Mouse (Mus musculus) MEL (cell line): Measurements from ENCODE around the gene Myof. TPM values are rescaled to one million over a fixed set of nuclear protein-coding genes. Genes with fewer than 3 reads are reported as not detected.

Experiments
- DNase-seq: peaks from one replicate; pipeline ENCODE4 v3.0.0; 2011; ENCODE audit warnings: low read depth, low spot score
- H3K27ac ChIP-seq: 2 replicates; pipeline ENCODE4 v1.5.1; 2012; ENCODE audit warnings: low read depth, mild to moderate bottlenecking, control low read depth, low read length, moderate library complexity; ENCODE audit not compliant: control insufficient read depth
- H3K27me3 ChIP-seq, 2 experiments: fragments of 150-350 bp in 1 of 2; sonication (generic) in 1 of 2; 2 replicates each; pipeline ENCODE4 v1.6.1; 2012; ENCODE audit warnings: low read length in 2 of 2, mild to moderate bottlenecking in 2 of 2, improper control_type of control experiment in 1 of 2, moderate library complexity in 1 of 2; ENCODE audit not compliant: insufficient read depth in 2 of 2, control insufficient read depth in 1 of 2
- H3K36me3 ChIP-seq, 2 experiments: 2 replicates each; pipeline ENCODE4 v1.6.1; 2012 to 2014; ENCODE audit warnings: low read length in 2 of 2, improper control_type of control experiment in 1 of 2, inconsistent platforms in 1 of 2, mild to moderate bottlenecking in 1 of 2; ENCODE audit not compliant: insufficient read depth in 2 of 2, control insufficient read depth in 1 of 2
- H3K4me1 ChIP-seq, 2 experiments: fragments of 150-350 bp in 1 of 2; sonication (generic) in 1 of 2; 2 replicates each; pipeline ENCODE4 v1.6.1; 2012; ENCODE audit warnings: low read length in 2 of 2, improper control_type of control experiment in 1 of 2, mild to moderate bottlenecking in 1 of 2; ENCODE audit not compliant: insufficient read depth in 2 of 2, control insufficient read depth in 1 of 2
- H3K4me3 ChIP-seq, 2 experiments: fragments of 150-350 bp in 1 of 2; sonication (generic) in 1 of 2; 2 replicates each; pipeline ENCODE4 v1.5.1; 2012; ENCODE audit warnings: low read depth in 2 of 2, low read length in 2 of 2, mild to moderate bottlenecking in 2 of 2, moderate library complexity in 2 of 2, control low read depth in 1 of 2, improper control_type of control experiment in 1 of 2; ENCODE audit not compliant: control insufficient read depth in 1 of 2, insufficient read depth in 1 of 2
- H3K79me2 ChIP-seq: 2 replicates; pipeline ENCODE4 v1.6.1; 2012; ENCODE audit warnings: mild to moderate bottlenecking, low read length, moderate library complexity; ENCODE audit not compliant: control insufficient read depth, poor library complexity, insufficient read depth
- H3K9ac ChIP-seq: 2 replicates; pipeline ENCODE4 v1.6.1; 2012; ENCODE audit warnings: low read depth, mild to moderate bottlenecking, control low read depth, low read length, moderate library complexity; ENCODE audit not compliant: control insufficient read depth, poor library complexity, severe bottlenecking
- H3K9me3 ChIP-seq: fragments of 150-350 bp; sonication (generic); replicated peaks from 2 replicates; pipeline ENCODE4 v1.6.1; 2012; ENCODE audit warnings: mild to moderate bottlenecking, low read length, improper control_type of control experiment, moderate library complexity; ENCODE audit not compliant: insufficient read depth
- CHD2 ChIP-seq: IDR thresholded peaks from 2 replicates; pipeline ENCODE4 v1.6.1; 2011; ENCODE audit warnings: low read length, improper control_type of control experiment
- CTCF ChIP-seq, 3 experiments: IDR thresholded peaks in 2 of 3; conservative IDR thresholded peaks in 1 of 3; 2 replicates each; pipeline ENCODE4 v1.5.1; 2011 to 2012; ENCODE audit warnings: low read length in 3 of 3, low read depth in 2 of 3, mild to moderate bottlenecking in 2 of 3, improper control_type of control experiment in 1 of 3, inconsistent platforms in 1 of 3, mixed read lengths in 1 of 3, moderate library complexity in 1 of 3; ENCODE audit not compliant: control insufficient read depth in 1 of 3, insufficient read depth in 1 of 3, poor library complexity in 1 of 3, severe bottlenecking in 1 of 3
- E2F4 ChIP-seq: IDR thresholded peaks from 2 replicates; pipeline ENCODE4 v1.6.1; 2011; ENCODE audit warnings: low read depth, low read length, improper control_type of control experiment, borderline replicate concordance
- ELF1 ChIP-seq: IDR thresholded peaks from 2 replicates; pipeline ENCODE4 v1.6.1; 2014; ENCODE audit warnings: low read depth, mild to moderate bottlenecking, inconsistent platforms, low read length, improper control_type of control experiment, moderate library complexity
- HCFC1 ChIP-seq: IDR thresholded peaks from 2 replicates; pipeline ENCODE4 v1.6.1; 2012; ENCODE audit warnings: low read depth, mild to moderate bottlenecking, inconsistent platforms, low read length, improper control_type of control experiment, moderate library complexity
- MAX ChIP-seq: IDR thresholded peaks from 2 replicates; pipeline ENCODE4 v1.6.1; 2011; ENCODE audit warnings: low read length, improper control_type of control experiment
- MEF2A ChIP-seq: IDR thresholded peaks from 2 replicates; pipeline ENCODE4 v1.6.1; 2014; ENCODE audit warnings: low read depth, mild to moderate bottlenecking, inconsistent platforms, low read length, improper control_type of control experiment; ENCODE audit not compliant: poor library complexity, insufficient replicate concordance, severe bottlenecking; ENCODE audit errors: extremely low read depth
- MXI1 ChIP-seq: IDR thresholded peaks from 2 replicates; pipeline ENCODE4 v1.6.1; 2011; ENCODE audit warnings: mild to moderate bottlenecking, low read depth, low read length, improper control_type of control experiment
- MYB ChIP-seq: IDR thresholded peaks from 2 replicates; pipeline ENCODE4 v1.6.1; 2011; ENCODE audit warnings: mild to moderate bottlenecking, low read depth, low read length, improper control_type of control experiment
- NELFE ChIP-seq: IDR thresholded peaks from 2 replicates; pipeline ENCODE4 v1.6.1; 2011; ENCODE audit warnings: low read depth, low read length, improper control_type of control experiment
- POLR2AphosphoS2 ChIP-seq: IDR thresholded peaks from 2 replicates; pipeline ENCODE4 v1.6.1; 2011; ENCODE audit warnings: low read length, improper control_type of control experiment
- POLR2AphosphoS5 ChIP-seq: IDR thresholded peaks from 2 replicates; pipeline ENCODE4 v1.6.1; 2012; ENCODE audit warnings: low read depth, borderline replicate concordance, mild to moderate bottlenecking, inconsistent platforms, low read length, moderate library complexity, mixed read lengths
- RAD21 ChIP-seq: IDR thresholded peaks from 2 replicates; pipeline ENCODE4 v1.6.1; 2011; ENCODE audit warnings: mild to moderate bottlenecking, low read depth, low read length, improper control_type of control experiment
- RCOR1 ChIP-seq: IDR thresholded peaks from 2 replicates; pipeline ENCODE4 v1.6.1; 2012; ENCODE audit warnings: low read depth, mild to moderate bottlenecking, inconsistent platforms, low read length, improper control_type of control experiment
- SIN3A ChIP-seq: IDR thresholded peaks from 2 replicates; pipeline ENCODE4 v1.6.1; 2012; ENCODE audit warnings: low read length, improper control_type of control experiment, inconsistent platforms
- SMC3 ChIP-seq: IDR thresholded peaks from 2 replicates; pipeline ENCODE4 v1.6.1; 2011; ENCODE audit warnings: low read depth, low read length, improper control_type of control experiment
- TBP ChIP-seq: IDR thresholded peaks from 2 replicates; pipeline ENCODE4 v1.8.0; 2011; ENCODE audit warnings: low read depth, low read length, improper control_type of control experiment
- USF1 ChIP-seq: IDR thresholded peaks from 2 replicates; pipeline ENCODE4 v1.6.1; 2014; ENCODE audit warnings: low read depth, mild to moderate bottlenecking, inconsistent platforms, low read length, improper control_type of control experiment, moderate library complexity
- USF2 ChIP-seq, 2 experiments: IDR thresholded peaks; 2 replicates each; pipeline ENCODE4 v1.6.1; 2011 to 2012; ENCODE audit warnings: improper control_type of control experiment in 2 of 2, low read length in 2 of 2, borderline replicate concordance in 1 of 2, inconsistent platforms in 1 of 2, low read depth in 1 of 2, mild to moderate bottlenecking in 1 of 2; ENCODE audit not compliant: insufficient read depth in 1 of 2
- ZKSCAN1 ChIP-seq: IDR thresholded peaks from 2 replicates; pipeline ENCODE4 v1.6.1; 2012; ENCODE audit warnings: low read depth, mild to moderate bottlenecking, inconsistent platforms, low read length, improper control_type of control experiment, moderate library complexity
- ZNF384 ChIP-seq: IDR thresholded peaks from 2 replicates; pipeline ENCODE4 v1.6.1; 2012; ENCODE audit warnings: low read depth, mild to moderate bottlenecking, inconsistent platforms, low read length, improper control_type of control experiment
- polyA plus RNA-seq, 2 experiments: library from polyadenylated mRNA; stranded (reverse) in 1 of 2; unstranded in 1 of 2; fragments of >175 nt in 1 of 2; fragments of >200 nt in 1 of 2; gene quantifications; 2 replicates each; pipeline versions ENCODE4 v1.2.1 to v1.2.4; 2012; ENCODE audit warnings: low replicate concordance in 2 of 2, low read depth in 1 of 2; ENCODE audit not compliant: insufficient read length in 2 of 2, insufficient read depth in 1 of 2, missing spikeins in 1 of 2
- total RNA-seq: library from RNA; depleted of rRNA; stranded (reverse); fragments of 300-350 nt; gene quantifications from 2 replicates; pipeline ENCODE4 v1.2.3, GENCODE M21; 2012

Gene Myof
- total and polyA plus RNA-seq, 3 experiments = 0.04 TPM; not detected in 2

DNA sequence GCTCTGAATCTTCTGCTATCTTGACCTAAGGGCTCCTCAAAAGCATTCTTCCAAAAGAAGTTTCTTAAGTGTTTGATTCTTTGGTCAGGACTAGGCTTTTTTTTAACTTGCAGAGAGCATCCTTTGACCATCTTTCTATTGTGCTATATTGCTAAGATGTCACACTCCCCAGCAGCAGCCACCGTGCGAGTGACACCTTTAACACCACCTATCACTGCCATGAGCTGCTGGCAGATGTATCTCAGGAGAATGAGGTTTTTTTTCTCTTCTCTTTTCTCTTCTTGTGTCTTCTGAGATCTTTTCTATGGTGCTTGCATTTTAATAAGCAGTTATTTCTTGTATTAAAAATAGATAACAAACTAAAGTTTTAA lies 51.2 kb downstream of the Myof start:
- Histone ChIP-seq H3K4me3 (no peak overlapping the region), H3K4me1 (no peaks in the 10 kb centered on the region), H3K27me3 (no peaks in the 10 kb centered on the region), H3K36me3 (no peaks in the 10 kb centered on the region), H3K27ac (no peak overlapping the region), H3K9ac (no peak overlapping the region), H3K9me3 (no peaks in the 10 kb centered on the region), H3K79me2 (no peaks in the 10 kb centered on the region)
- DNase-seq = no peak
- TF ChIP-seq ZKSCAN1 = no peak
- TF ChIP-seq MXI1 = no peak
- TF ChIP-seq POLR2AphosphoS2 = no peak

DNA sequence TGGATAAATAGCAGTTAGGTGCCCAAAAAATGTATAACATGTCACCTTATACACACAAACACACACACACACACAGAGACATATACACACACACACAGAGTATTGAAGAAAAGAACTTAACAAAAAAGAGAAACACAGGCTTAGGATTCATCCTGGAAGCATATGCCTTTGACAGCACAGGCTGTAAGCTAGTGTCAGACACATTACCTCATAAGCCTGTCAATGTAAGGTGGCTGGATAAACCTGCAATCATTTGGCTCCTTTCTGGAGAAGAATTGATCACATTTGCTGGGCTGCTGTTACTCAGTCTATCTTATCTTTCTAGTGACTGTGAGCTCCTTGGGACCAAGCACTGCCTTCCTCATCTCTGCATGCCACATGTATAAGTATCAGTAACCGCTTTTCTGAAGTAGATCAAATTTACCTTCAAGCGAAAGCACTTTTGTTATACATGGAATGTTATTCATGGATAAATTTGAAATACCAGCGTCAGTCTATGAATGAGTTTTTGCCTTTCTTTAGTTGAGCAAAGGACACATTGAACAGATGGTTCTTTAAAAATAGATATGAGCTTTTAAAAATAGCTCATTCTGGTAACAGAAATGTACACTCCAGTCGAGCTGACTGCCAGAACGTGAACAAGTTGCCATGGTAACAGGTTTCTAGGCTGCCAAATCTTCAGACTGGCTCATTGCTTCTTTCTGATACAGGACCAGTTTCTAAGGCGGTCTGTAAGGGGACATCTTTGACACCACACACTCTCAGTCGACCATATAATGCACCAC lies 51.8 kb downstream of the Myof start:
- no peak for DNase-seq
- Histone ChIP-seq H3K79me2 (no peaks in the 10 kb centered on the region), H3K36me3 (no peaks in the 10 kb centered on the region), H3K4me3 (no peak overlapping the region), H3K9ac (no peak overlapping the region), H3K27ac (no peak overlapping the region), H3K9me3 (no peaks in the 10 kb centered on the region)
- TF ChIP-seq USF2 (IDR thresholded peaks at IDR 0.05; ENCODE audit: borderline replicate concordance in 1 of 2, insufficient read depth in 1 of 2, low read depth in 1 of 2, low read length in 2 of 2) (no peak), E2F4 (no peak), POLR2AphosphoS2 (no peak), SIN3A (no peak), NELFE (no peak), POLR2AphosphoS5 (no peak), TBP (no peak), RAD21 (no peak), HCFC1 (no peak), ELF1 (no peak), USF1 (no peak), MAX (no peak), ZNF384 (no peak), MYB (no peak), MEF2A (no peak), SMC3 (no peak), RCOR1 (no peak), CTCF (IDR thresholded peaks at IDR 0.05 in 2 of 3, conservative IDR thresholded peaks at IDR 0.05 in 1 of 3; ENCODE audit: control insufficient read depth in 1 of 3, insufficient read depth in 1 of 3, low read depth in 2 of 3, low read length in 3 of 3, poor library complexity in 1 of 3, severe bottlenecking in 1 of 3) (no peak), CHD2 (no peak)
- TF ChIP-seq, all 39 proteins: peak for 0
- Histone ChIP-seq H3K27me3 (peaks cover 0 to 1% of the 10 kb centered on the region in 2 experiments; a peak in 1 of 4 replicates), H3K4me1 (no peaks in the 10 kb centered on the region)
